Mouse (Mus musculus) megakaryocyte, adult 5-6 weeks (primary cell): Measurements from ENCODE around the gene Mdm4. TPM values are rescaled to one million over a fixed set of nuclear protein-coding genes. Genes with fewer than 3 reads are reported as not detected.
"Not testable (repeated sequence)": the region's sequence is repeated elsewhere in the genome, so short reads cannot be mapped to it uniquely, and the experiment has no call there.

Experiments
- ATAC-seq: 2 replicates; pipeline ENCODE4 v1.8.0; 2016; ENCODE audit warnings: mild to moderate bottlenecking, inconsistent platforms; ENCODE audit not compliant: poor library complexity, severe bottlenecking
- total RNA-seq, 2 experiments: library from RNA; stranded (forward) in 1 of 2; stranded (reverse) in 1 of 2; fragments of 153-499, 151-499 nt in 1 of 2; fragments of 221-1000, 200-1000 nt in 1 of 2; gene quantifications; 2 replicates each; pipeline versions ENCODE4 v1.2.3 to v1.2.4; 2015 to 2017

The Mdm4 gene
- total RNA-seq, 2 experiments from 2014 or later = 69.0 to 88.5 TPM

DNA sequence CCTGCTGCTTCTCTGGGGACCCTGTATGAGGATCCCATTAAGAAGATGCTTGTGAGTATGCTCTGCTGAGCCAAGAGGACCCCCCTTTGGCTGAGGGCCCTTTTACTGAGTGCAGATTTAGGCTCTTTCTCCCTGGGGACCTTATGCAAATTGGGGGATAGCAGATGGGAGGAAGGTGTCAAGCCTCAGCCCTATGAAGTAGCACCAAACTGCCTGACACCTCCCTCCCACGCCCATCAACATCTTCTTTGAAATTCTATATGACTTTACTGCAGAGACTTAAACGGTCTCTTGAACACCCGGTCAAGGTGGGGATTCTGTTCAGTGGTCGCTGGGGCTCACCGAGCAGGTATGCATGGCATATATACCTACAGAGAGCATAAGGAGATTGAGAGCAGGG lies 22.7 kb upstream of the Mdm4 start:
- no peak for ATAC-seq

DNA sequence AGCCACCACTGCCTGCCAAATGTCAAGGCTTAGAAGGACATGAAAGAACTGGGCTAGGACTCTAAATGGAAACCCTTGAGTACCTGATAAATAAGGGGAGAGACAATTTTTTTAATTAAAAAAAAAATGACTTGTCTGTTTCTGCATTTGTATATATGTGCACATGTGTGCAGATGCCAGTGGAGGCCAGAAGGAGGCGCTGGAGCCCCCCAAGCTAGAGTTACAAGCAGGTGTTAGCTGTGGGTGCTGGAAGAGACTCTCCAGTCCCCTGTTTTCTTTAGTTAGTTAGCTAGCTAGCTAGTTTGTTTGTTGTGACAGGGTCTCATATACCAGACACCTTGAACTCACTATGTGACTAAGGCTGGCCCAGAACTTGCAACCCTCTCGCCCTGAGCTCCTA lies 21.5 kb upstream of the Mdm4 start:
- ATAC-seq = no peak

DNA sequence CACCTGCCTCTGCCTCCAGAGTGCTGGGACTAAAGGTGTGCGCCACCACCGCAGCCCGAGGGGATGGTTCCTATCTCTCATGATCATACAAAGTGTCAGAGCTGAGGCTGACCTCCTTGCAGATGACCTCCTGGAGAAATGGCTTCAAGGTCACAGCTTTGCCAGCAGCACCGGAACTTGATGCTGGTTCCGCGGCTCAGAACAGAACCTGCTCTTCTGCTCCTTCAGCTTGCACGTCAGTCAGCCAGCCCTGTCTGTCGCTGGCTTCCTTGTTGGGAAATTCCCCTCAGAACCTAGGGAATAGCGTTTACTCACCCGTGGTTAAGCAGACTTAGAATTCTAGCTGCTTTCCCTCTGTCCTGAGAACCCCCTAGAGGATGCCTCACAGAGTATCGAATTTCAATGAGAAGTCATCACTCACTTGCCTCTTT lies 19.7 kb upstream of the Mdm4 start:
- ATAC-seq = no peak

DNA sequence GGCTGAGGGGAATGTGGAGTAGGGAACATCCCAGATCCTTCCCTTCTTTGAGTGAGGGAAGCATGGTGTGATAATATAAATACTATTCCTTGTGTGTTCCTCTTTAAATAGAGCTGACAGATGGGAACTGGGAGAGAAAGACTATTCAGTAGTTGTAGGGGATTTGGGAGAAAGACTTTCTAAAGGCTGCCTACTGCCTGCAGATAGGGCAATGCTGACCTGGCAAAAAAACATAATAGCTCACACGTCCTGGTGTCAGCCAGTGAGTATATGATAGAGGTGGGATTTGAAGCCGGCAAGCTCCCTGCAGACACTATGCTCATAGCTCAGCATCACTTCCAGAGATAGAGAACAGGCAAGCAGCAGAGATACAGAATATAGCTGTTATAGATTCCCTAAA lies 18.3 kb upstream of the Mdm4 start:
- no peak for ATAC-seq

DNA sequence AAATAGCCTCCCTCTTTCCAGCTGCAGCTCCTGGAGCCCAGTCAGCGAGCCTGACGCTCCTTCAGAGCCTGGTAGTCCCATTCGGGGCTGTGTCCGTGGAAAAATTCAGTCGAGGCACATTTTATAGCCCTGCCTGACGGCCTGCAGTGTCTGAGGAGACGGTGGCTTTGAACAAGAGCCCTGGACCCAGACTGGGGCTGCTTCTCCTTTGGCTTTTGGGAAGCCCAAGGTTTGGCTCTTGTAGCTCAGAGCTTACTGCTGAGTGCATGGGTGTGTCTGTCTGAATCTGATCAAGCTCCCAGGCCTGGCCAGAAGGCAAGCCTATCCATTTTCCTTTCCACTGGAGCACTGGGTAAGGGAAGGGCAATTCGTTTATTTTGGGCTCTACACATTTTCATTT lies 17.2 kb upstream of the Mdm4 start:
- ATAC-seq = no peak

DNA sequence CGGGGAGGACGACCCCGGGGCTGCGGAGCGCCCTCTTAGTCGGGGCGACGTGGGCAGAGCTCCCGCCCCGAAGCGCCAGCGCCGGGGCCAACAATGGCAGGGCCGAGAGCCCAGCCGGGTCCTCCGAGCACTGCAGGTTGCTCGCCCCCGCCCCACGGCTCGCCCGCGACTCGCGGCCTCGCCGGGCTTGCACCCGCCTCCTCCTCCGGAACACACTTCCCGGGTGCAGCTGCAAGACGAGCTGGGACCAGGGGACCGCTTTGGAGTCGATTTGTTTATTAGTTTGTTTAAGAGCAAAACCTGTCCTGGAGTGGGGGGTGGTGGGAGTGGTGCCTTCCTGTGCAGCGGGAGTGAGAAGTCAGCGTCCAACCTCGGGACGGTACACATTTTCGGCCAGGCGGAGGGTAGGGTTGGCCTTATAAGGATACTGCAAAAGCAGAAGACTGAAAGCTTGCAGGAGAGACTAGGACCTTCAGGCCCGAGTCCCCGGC lies 16.1 kb upstream of the Mdm4 start:
- ATAC-seq = peak; percentile 73

DNA sequence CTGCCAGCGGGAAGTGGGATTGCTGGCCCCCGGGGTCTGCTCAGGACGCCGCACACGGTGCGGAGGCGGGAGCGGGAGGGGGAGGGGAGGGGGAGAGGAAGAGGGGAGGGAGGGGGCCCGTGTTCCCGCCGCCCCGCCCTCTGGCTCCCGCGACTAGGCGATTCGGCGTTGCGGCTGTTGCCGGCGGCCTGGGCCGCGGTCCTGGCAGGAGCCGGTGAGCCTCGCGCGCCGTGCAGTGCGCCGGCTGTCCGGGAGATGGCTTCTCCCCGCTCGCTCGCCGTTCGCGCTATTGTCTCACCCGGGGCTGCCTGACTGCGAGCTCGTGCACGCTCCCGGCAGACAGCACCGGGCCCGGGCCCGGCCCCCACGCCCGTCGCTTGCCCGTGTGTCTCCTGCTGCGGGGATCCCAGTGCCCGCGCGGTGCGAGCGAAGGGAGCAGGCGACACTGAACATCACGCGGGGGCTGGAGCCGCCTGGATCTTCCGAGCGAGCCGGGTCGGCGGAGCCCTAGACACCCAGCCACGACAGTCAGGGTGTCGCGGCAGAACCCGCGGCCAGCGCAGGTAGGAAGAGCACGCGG lies 15.6 kb upstream of the Mdm4 start:
- peak; percentile 88 for ATAC-seq

DNA sequence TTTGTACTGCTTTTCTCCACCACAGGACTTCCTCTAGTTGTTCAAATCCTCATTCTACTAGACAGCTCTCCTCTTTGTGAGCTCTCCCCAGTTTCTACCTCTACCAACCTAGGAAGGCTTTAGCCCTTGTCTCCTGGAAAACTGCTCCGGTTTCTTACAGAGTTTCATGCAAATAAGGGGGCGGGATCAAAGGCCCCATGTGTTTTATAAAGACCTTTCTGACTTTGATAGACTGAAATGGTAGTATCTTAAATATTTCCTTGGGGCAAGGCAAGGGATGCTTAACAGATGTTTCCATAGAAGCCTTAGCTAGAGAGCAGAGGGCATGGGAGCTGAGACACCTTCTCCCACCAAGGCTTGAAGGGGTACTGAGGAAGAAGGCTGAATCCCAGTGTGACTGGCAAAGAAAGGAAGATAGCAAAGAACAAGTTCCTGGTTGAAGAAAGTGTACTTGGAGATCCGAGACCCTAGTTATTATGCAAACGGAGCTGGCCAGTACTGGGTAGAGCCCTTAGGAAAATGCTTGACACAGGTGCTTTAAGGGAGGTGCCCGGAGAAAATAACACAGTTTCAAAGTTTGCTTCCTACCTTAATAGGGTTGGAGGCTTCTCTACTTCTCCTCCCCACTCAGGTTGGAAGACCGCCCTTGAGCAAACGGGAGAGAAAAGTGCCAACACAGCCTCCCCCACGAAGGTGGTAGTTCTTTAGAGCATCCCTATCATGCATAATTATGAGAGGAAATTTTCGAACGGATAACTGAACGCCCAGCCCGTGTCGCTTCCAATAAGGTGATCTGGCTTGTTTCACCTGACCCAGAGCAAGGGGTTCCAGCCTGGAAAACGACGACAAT lies 14.9 kb upstream of the Mdm4 start, which contains the start of gene Pik3c2b:
Gene Pik3c2b (plus strand): TSS at position 657 of the 850 bp plus-strand sequence.
- no peak for ATAC-seq

DNA sequence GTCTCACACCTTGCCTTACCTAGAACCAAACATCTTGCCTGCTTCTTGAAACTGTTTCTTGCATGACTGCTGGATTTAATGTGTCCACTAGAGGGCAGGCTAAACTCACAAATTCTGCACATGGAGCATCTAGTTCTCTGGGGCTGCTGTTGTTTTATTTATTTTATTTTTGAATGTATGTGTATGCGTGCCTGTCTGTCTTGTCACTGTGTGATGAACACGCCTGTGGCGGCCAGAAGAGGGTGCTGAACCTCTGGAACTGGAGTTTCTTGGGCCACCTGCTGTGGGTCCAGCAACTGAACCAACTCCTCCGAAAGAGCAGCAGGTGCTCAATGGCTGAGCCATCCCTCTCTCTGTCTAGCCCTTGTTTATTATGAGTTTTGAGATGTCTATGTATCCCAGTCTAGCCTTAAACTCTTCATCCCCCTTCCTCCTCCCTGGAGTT lies 9.2 kb upstream of the Mdm4 start:
- peak; percentile 88 for ATAC-seq

DNA sequence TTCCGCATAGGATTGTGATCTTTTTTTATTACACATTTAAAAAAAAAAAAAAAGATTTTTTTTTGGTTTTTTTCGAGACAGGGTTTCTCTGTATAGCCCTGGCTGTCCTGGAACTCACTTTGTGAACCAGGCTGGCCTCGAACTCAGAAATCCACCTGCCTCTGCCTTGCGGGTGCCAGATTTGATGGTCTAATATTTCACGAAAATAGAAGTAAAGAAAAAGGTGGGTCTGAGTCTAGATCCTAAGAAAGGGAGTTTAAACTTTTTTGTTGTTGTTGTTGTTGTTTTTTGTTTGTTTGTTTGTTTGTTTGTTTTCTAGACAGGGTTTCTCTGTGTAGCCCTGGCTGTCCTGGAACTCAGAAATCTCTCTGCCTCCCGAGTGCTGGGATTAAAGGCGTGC lies 4.3 kb upstream of the Mdm4 start:
- not testable (repeated sequence) for ATAC-seq

DNA sequence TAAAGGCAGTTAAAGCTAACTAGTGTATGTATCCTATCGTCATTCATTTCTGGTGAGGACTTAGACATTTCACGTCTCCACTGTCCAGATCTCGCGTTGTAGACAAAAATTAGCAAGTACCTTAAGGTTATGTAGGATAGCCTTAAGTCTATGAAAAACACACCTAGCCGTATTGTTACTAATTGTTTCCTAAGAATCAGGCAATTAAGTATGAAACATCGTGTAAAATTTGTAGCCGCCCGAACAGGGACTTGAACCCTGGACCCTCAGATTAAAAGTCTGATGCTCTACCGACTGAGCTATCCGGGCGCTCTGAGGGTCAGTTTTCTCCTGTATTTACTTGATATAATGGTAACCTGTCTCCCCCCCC lies 3.7 kb upstream of the Mdm4 start:
- peak; percentile 37 for ATAC-seq

DNA sequence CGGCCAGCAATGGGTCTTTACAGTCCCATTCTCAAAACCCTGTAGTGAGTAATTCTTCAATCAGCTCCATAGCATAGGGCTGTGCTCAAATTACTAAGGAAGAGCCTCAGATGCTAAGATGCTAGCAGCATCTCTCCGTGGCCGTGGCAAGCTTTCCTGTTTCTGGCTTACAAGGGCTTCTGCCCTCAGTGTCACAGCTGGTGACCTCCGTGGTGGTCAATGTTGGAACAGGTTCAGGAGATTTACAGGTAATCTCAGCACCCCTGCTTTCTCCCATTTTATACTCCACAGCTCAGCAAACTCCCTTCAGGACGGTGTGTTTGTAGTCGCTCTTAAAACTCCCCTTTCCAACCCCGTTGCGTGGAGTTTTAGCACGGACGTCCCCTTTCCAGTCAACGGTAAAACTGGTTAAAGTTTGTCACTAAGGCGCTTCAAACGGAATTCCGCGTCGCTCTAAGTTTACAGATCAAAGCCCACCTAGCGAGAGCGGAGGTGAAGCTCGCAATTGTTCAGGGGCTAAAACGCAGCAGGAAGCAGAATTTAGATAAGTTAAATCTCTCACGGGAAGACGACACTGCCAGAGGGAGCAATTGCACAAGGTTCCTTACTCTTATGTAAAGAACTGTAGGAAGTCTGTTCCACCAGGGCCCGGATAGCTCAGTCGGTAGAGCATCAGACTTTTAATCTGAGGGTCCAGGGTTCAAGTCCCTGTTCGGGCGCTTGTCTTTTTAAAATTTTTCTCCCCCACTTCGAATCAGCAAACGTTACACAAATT lies 3.1 kb upstream of the Mdm4 start:
- peak; percentile 66 for ATAC-seq

DNA sequence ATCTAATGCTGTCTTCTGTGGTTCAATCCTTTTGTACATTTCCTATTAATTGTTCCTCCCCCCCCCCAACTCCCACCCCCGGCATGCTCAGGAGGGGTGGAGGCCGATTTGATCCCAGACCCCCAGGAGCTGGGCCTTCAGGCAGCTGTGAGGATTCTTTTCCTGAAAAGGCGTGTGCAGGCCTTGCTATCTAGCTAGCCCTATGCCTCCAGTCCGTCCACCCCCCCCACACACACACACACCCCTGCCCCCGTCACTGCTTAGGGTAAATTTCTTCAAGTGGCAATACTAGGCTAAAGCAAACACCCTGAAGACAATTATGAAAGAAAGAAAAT lies 2.6 kb upstream of the Mdm4 start:
- no peak for ATAC-seq

DNA sequence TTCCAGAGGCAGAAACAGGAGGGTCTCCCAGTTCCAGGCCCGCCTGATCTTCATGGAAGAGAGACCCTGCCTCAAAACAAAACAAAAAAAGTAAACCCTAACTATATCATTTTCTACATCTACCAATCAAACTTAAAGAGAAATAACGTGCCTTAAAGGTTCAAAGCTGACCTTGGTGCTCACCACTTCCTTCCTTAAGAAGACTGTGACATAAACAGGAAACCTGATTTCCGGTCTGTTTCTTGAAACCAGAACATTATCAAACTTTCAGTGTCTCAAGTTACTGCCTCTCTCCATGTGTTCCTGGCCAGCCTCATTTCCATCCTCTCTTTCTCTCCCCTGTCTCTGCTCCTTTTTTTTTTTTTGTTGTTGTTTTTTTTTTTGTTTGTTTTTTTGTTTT lies 617 bp downstream of the Mdm4 start:
- peak; percentile 33 for ATAC-seq

DNA sequence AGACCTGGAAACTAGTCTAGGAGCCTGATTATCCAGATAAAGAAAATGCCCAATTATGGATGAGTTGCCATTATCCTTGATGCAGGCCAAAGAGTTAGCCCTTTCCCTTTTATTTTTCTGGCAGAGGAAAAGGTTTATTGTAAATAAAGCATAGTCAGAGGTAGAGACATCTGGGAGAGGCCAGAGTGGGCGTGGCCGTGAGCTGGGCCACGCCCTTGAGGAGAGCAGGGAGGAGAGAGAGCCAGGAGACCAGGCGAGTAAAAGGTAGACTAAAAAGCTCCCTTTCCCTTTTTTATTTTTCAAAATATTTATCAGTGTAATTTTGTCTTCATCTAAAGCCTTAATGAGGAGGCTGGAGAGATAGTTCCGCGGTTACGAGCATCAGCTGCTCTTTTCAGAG lies 2.4 kb downstream of the Mdm4 start:
- ATAC-seq = no peak

DNA sequence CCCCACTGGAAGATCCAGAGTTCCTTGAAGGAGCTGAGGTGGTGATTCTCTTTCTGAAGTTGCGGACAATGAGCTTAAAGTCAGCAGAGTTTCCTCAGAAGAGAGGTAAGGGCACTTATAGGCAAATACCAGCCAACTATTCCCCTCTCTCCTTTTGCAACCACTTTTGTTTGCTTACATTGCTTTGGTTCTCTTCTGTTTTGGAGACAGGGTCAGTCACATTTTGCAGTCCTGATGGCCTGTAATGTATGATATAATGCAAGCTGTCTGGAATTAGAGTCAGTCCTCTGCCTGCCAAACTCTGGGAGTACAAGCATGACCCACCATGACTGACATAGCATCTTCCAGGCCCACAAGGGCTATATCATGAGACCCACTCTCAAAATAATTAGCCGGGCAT lies 3.2 kb downstream of the Mdm4 start:
- ATAC-seq = no peak

DNA sequence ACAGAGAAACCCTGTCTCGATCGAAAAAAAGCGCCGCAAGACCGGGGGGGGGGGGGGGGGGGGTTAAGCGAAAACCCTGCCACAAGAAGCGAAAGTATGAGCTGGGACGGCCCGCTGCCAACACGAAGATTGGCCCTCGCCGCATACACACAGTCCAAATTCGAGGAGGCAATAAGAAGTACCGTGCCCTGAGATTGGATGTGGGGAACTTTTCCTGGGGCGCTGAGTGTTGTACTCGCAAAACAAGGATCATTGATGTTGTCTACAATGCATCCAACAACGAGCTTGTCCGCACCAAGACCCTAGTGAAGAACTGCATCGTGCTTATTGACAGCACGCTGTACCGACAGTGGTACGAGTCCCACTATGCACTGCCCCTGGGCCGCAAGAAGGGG lies 4.6 kb downstream of the Mdm4 start:
- not testable (repeated sequence) for ATAC-seq

DNA sequence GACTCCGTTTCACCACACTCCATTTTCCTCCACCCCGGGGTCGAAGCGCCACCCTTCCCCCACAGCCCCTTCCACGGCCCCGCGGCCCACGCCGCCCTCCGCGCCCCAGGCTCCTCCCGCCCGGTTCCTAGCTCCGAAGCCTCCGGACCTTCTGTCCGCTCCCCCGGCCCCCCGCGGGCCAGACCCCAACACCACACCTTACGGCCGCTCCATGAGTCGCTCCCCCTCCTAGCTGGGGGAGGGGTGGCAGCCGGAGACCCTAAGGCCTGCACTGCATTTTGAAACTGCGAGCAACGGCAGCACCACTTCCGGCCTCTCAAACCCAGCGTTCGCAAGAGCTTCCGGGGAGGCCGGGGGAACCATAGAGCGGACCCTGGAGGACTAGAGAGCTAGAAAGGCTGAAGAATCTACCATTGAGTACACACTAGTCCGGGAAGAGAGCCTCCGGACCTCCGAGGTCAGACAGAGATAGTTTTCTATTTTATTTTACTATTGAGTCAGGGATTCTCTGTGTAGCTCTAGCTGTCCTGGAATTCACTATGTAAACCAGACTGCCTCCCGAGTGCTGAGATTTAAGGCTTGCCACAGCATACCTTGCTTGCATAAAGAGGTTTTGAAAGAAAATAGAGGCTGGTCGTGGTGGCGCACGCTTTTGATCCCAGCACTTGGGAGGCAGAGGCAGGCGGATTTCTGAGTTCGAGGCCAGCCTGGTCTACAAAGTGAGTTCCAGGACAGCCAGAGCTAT lies 5.1 kb downstream of the Mdm4 start:
- ATAC-seq = peak; percentile 99

DNA sequence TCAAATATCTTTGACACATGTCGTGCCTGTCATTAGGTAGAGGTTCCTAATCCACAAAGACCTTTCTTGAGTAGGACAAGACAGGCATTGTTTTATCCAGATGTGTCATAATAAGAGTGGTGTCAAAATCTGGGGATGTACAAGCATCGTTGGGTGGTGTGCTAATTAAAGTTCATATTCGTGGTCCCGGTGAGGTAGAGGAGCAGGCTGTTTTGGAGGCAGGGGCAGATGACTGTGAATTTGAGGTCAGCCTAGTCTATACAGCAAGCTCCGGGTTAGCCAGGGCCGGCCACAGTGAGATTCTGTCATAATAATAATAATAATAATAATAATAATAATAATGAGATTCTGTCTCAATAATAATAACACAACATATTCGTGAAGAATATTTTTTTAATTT lies 5.9 kb downstream of the Mdm4 start:
- no peak for ATAC-seq

DNA sequence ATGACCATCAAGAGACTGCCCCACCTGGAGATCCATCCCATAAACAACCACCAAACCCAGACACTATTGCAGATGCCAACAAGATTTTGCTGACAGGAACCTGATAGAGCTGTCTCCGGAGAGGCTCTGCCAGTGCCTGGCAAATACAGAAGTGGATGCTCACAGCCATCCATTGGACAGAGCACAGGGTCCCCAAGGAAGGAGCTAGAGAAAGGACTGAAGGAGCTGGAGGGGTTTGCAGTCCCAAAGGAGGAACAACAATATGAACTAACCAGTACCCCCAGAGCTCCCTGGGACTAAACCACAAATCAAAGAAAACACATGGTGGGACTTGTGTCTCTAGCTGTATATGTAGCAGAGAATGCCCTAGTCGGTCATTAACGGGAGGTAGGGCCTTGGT lies 6.6 kb downstream of the Mdm4 start:
- not testable (repeated sequence) for ATAC-seq

DNA sequence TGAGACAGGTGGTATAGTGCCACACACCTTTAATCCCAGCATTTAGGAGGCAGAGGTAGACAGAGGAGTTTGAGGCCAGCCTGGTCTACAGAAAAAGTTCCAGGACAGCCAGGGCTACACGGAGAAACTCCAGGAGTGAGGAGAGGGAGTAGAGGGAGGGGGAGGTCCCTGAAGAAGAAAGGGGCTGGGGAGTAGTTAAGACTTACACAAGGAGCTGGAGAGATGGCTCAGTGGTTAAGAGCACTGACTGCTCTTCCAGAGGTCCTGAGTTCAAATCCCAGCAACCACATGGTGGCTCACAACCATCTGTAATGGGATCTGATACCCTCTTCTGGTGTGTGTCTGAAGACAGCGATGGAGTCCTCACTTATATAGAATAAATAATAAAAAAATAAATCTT lies 8.4 kb downstream of the Mdm4 start:
- not testable (repeated sequence) for ATAC-seq
